Mouse (Mus musculus) embryonic facial prominence, embryonic 14.5 days (tissue): ENCODE results near the gene Ablim2. TPM values are rescaled to one million over a fixed set of nuclear protein-coding genes. Genes with fewer than 3 reads are reported as not detected.

ENCODE experiments used
- ATAC-seq: fragments of 200-750 bp; cut with Nextera tagmentation; 2 replicates; pipeline ENCODE4 v1.8.0; 2017; ENCODE audit warnings: low read depth, moderate number of reproducible peaks, moderate TSS enrichment
- DNase-seq: peaks from one replicate; pipeline ENCODE4 v3.0.0-alpha.2; 2015; ENCODE audit warnings: low spot score
- H3K27ac ChIP-seq: fragments of 300-500 bp; sonication (generic); replicated peaks from 2 replicates; pipeline ENCODE4 v1.5.1; 2014; ENCODE audit warnings: low read depth, mild to moderate bottlenecking, low read length, moderate library complexity
- H3K27me3 ChIP-seq: fragments of 300-500 bp; sonication (generic); replicated peaks from 2 replicates; pipeline ENCODE4 v1.6.1; 2014; ENCODE audit warnings: low read length; ENCODE audit not compliant: control insufficient read depth, insufficient read depth
- H3K36me3 ChIP-seq: fragments of 300-500 bp; sonication (generic); 2 replicates; pipeline ENCODE4 v1.6.1; 2014; ENCODE audit warnings: low read length, mixed read lengths; ENCODE audit not compliant: control insufficient read depth, insufficient read depth
- H3K4me1 ChIP-seq: fragments of 300-500 bp; sonication (generic); 2 replicates; pipeline ENCODE4 v1.6.1; 2014; ENCODE audit warnings: antibody characterized with exemption, low read length; ENCODE audit not compliant: control insufficient read depth, insufficient read depth
- H3K4me2 ChIP-seq: fragments of 300-500 bp; sonication (generic); 2 replicates; pipeline ENCODE4 v1.6.1; 2014; ENCODE audit warnings: low read depth, mild to moderate bottlenecking, low read length, moderate library complexity, mixed read lengths
- H3K4me3 ChIP-seq: fragments of 300-500 bp; sonication (generic); 2 replicates; pipeline ENCODE4 v1.5.1; 2014; ENCODE audit warnings: low read depth, mild to moderate bottlenecking, low read length
- H3K9ac ChIP-seq: fragments of 300-500 bp; sonication (generic); 2 replicates; pipeline ENCODE4 v1.6.1; 2014; ENCODE audit warnings: low read depth, mild to moderate bottlenecking, low read length, moderate library complexity, mixed read lengths
- H3K9me3 ChIP-seq: fragments of 300-500 bp; sonication (generic); 2 replicates; pipeline ENCODE4 v1.6.1; 2016; ENCODE audit warnings: low read length; ENCODE audit not compliant: control insufficient read depth
- WGBS: fragments of 180-500 bp; shearing (Covaris S2); extraction: QIAGEN DNeasy Blood & Tissue Kit; methylation state at CpG from one replicate; pipeline ENCODE4 v1.1.7; 2014; 5-methylcytosine and 5-hydroxymethylcytosine counted together
- polyA plus RNA-seq: library from polyadenylated mRNA; unstranded; fragments of >200 nt; fragmentation: Nextera tagmentation; extraction: Ambion mirVana; gene quantifications from 2 replicates; pipeline ENCODE4 v1.2.1, GENCODE M21; 2014

The Ablim2 gene
- polyA plus RNA-seq, 1 experiment from 2014 or later, result 5.4 TPM

GRCm38 (mm10) chr5:35743238-35743951 is 14.3 kb upstream of the Ablim2 start:
- Histone ChIP-seq H3K9ac (no peak overlapping the region), H3K27me3 (peaks cover 18% of the 10 kb centered on the region), H3K4me3 (no peak overlapping the region), H3K27ac (no peak overlapping the region), H3K4me2 (no peak overlapping the region), H3K9me3 (no peaks in the 10 kb centered on the region), H3K4me1 (peaks cover 5% of the 10 kb centered on the region), H3K36me3 (no peaks in the 10 kb centered on the region)
- DNase-seq (no peak), ATAC-seq (no peak)
- 70% methylated on average over 8 of the region's 8 CpGs for WGBS

- no peaks in the 10 kb centered on the region for H3K36me3 ChIP-seq
- peaks cover 5% of the 10 kb centered on the region for H3K4me1 ChIP-seq
- WGBS, result 73% methylated on average over 7 of the region's 7 CpGs
- H3K4me3 ChIP-seq, result no peak overlapping the region
- no peak overlapping the region for H3K4me2 ChIP-seq
- no peaks in the 10 kb centered on the region for H3K9me3 ChIP-seq
- H3K9ac ChIP-seq, result no peak overlapping the region
- no peak for DNase-seq
- H3K27ac ChIP-seq, result no peak overlapping the region
- H3K27me3 ChIP-seq, result peaks cover 18% of the 10 kb centered on the region
- ATAC-seq, result no peak
These were observed 13.5 kb upstream of the Ablim2 start for GRCm38 (mm10) chr5:35743990-35744722.

GRCm38 (mm10) chr5:35745406-35745805 is 12.3 kb upstream of the Ablim2 start:
- Histone ChIP-seq H3K4me1 (no peaks in the 10 kb centered on the region; the same call in 1 of the 2 replicates), H3K36me3 (no peaks in the 10 kb centered on the region), H3K27ac (no peak overlapping the region), H3K9me3 (no peaks in the 10 kb centered on the region), H3K9ac (no peak overlapping the region), H3K4me2 (no peak overlapping the region), H3K4me3 (no peak overlapping the region), H3K27me3 (peaks cover 12% of the 10 kb centered on the region)
- ATAC-seq (no peak), DNase-seq (no peak)
- 83% methylated on average over 5 of the region's 5 CpGs for WGBS

DNA sequence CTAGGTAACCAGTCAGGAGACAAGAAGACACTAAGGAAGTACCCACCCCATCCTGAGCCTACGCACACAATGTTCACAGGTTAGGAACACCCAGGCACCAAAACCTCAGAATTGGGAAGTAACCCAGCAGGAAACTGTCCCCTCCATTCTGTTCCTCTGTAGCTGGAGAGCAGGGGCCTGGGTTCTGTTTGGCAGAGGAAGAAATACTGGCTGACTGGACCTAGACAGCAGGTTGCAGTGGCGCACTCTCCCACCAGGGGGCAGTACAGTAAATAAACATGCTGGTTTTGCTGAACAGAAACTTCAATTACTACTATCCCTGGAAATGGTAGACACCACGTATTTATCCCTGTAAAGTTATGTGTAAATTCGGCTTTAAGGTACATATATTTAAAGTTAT is 10.8 kb upstream of the Ablim2 start:
- no peak overlapping the region for H3K9ac ChIP-seq
- no peaks in the 10 kb centered on the region for H3K9me3 ChIP-seq
- no peak overlapping the region for H3K27ac ChIP-seq
- no peaks in the 10 kb centered on the region for H3K36me3 ChIP-seq
- 23% methylated on average over 4 of the region's 4 CpGs for WGBS
- H3K4me1 ChIP-seq, result no peaks in the 10 kb centered on the region
- no peaks in the 10 kb centered on the region for H3K27me3 ChIP-seq
- H3K4me2 ChIP-seq, result no peak overlapping the region
- H3K4me3 ChIP-seq, result no peak overlapping the region
- ATAC-seq (no peak), DNase-seq (no peak)

- no peaks in the 10 kb centered on the region for H3K4me1 ChIP-seq
- H3K36me3 ChIP-seq, result no peaks in the 10 kb centered on the region
- no peaks in the 10 kb centered on the region for H3K27me3 ChIP-seq
- H3K9me3 ChIP-seq, result no peaks in the 10 kb centered on the region
- WGBS, result 54% methylated on average over 3 of the region's 3 CpGs
- ATAC-seq, result no peak
- H3K4me2 ChIP-seq, result no peak overlapping the region
- no peak overlapping the region for H3K27ac ChIP-seq
- H3K9ac ChIP-seq, result no peak overlapping the region
- DNase-seq, result no peak
- no peak overlapping the region for H3K4me3 ChIP-seq
These were observed 8.3 kb upstream of the Ablim2 start for GRCm38 (mm10) chr5:35749416-35749815.

- ATAC-seq (no peak), DNase-seq (no peak)
- H3K4me2 ChIP-seq, result no peak overlapping the region
- no peaks in the 10 kb centered on the region for H3K9me3 ChIP-seq
- H3K27ac ChIP-seq, result no peak overlapping the region
- no peak overlapping the region for H3K9ac ChIP-seq
- no peaks in the 10 kb centered on the region for H3K4me1 ChIP-seq
- H3K36me3 ChIP-seq, result no peaks in the 10 kb centered on the region
- no peak overlapping the region for H3K4me3 ChIP-seq
- WGBS, result 79% methylated on average over 1 of the region's 1 CpGs
- H3K27me3 ChIP-seq, result no peaks in the 10 kb centered on the region
These were observed 7.7 kb upstream of the Ablim2 start for GRCm38 (mm10) chr5:35750026-35750425.

DNA sequence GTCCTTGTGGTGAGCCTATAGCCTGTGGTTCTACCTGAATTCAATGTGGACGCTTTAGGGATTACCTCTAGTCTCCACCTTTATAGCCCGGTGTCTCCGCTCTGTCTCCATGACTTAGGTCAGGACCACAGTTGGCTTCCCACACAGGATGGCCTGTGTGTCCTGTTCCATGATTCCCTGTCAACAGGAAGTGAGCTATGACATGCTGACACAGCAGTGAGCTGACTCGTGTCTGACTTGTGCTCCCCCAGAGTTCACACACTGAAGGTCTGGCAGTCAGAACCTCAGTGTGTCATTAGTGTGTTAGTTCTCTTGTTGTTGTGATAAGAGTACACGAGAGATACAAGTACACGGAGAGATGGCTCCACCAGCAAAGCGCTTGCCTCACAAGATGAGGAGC is 6.7 kb upstream of the Ablim2 start:
- Histone ChIP-seq H3K9me3 (no peaks in the 10 kb centered on the region), H3K27ac (no peak overlapping the region), H3K4me2 (no peak overlapping the region), H3K4me1 (no peaks in the 10 kb centered on the region), H3K36me3 (no peaks in the 10 kb centered on the region), H3K4me3 (no peak overlapping the region), H3K9ac (no peak overlapping the region), H3K27me3 (no peaks in the 10 kb centered on the region)
- ATAC-seq (no peak), DNase-seq (no peak)
- 77% methylated on average over 7 of the region's 7 CpGs for WGBS

DNA sequence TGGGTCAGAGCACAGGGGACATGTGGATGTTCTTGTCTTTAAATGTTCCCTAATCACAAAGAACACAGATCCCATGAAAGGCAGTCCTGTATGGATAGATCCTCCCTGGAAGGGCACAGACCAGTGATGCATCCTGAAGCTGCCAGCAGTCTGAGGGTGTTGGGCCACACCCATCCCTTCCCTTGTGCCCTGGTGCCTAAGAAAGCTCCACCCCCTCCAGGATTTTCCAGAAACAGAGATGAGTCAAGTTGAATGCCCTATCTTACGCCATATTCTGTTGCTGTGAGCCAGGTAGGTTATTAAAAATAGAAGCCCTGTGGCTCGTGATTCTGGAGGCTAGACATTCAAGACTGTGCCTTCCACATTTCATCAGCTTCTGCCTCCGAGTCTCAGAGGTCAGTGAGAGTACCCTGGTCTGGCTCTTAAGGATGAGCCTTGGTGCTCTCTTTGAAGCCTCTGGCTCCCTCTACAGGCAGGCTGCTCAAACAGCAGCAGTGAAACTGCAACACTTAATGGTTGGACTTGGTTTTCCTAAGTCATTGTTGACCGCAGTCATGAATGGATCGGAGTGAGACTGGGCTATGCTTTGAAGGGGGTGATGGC is 2.4 kb upstream of the Ablim2 start:
- DNase-seq (peak; percentile 58), ATAC-seq (no peak)
- peaks cover 31% of the 10 kb centered on the region for H3K27me3 ChIP-seq
- H3K9ac ChIP-seq, result no peak overlapping the region
- H3K4me3 ChIP-seq, result no peak overlapping the region
- no peak overlapping the region for H3K4me2 ChIP-seq
- 30% methylated on average over 5 of the region's 5 CpGs for WGBS
- no peaks in the 10 kb centered on the region for H3K9me3 ChIP-seq
- no peaks in the 10 kb centered on the region for H3K36me3 ChIP-seq
- H3K4me1 ChIP-seq, result peaks cover 6% of the 10 kb centered on the region; the same call in 1 of the 2 replicates
- no peak overlapping the region for H3K27ac ChIP-seq
